Mouse (Mus musculus) lung, adult 2 months (tissue): ENCODE data around the gene Unc50.

Experiments used
- CTCF ChIP-seq: fragments of 200-500 bp; IDR thresholded peaks from 2 replicates; pipeline ENCODE4 v1.5.1; 2011; ENCODE audit warnings: mild to moderate bottlenecking, low read length, control low read depth; ENCODE audit not compliant: insufficient read depth
- POLR2A ChIP-seq: fragments of 200-500 bp; IDR thresholded peaks from 2 replicates; pipeline ENCODE4 v1.6.1; 2011; ENCODE audit warnings: low read depth, mild to moderate bottlenecking, control low read depth, low read length, borderline replicate concordance; ENCODE audit errors: extremely low read depth

DNA sequence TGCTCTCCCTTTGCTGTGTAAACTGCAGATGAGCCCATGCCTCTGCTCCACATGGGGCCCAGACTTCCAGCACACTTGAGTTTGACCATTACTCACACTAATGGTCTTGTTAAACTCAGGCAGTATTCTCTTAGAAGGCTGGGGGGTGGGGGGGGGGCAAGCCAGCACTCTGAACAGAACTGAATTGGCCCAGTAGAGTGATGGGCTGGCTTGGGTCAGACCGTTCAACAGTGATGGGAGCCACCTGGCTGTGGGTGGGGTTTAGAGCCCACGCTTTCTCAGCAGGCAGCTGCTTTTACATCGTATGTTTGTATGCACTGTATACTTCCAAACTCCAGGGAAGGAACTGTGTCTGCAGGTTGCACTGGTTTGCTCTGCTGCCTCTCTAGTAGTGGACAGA is 31.0 kb upstream of the Unc50 start:
- TF ChIP-seq POLR2A, result no peak
- no peak for TF ChIP-seq CTCF
